Mouse (Mus musculus) gastrocnemius, adult 2 months (tissue): ENCODE measurements around the gene Magi3. TPM values are rescaled to one million over a fixed set of nuclear protein-coding genes. Genes with fewer than 3 reads are reported as not detected.

Experiments used
- DNase-seq: peaks from one replicate; pipeline ENCODE4 v3.0.0; 2022
- H3K27ac ChIP-seq: fragments of 200-600 bp; 2 replicates; pipeline ENCODE4 v1.8.1; 2022; ENCODE audit warnings: mild to moderate bottlenecking
- H3K4me3 ChIP-seq: fragments of 200-600 bp; 2 replicates; pipeline ENCODE4 v1.8.1; 2022; ENCODE audit warnings: mild to moderate bottlenecking, moderate library complexity
- CTCF ChIP-seq: fragments of 200-600 bp; IDR thresholded peaks from 2 replicates; pipeline ENCODE4 v1.8.1; 2022; ENCODE audit warnings: antibody characterized with exemption, mild to moderate bottlenecking, moderate library complexity
- intact Hi-C: fragments of 180-260 bp; cut with DNase I; formaldehyde crosslinking; loops from one replicate; pipeline ENCODE4 v1.15.1; 2025
- long read RNA-seq, 2 experiments: library from polyadenylated mRNA; stranded (forward); transcript quantifications; one replicate each; pipeline ENCODE4 v2.0.0; 2021
- total RNA-seq, 2 experiments: library from RNA; stranded (reverse); gene quantifications; 2 replicates each; pipeline ENCODE4 v1.2.3; 2021

Magi3 gene
- 1 to 10 TPM; 1.6 to 2.7 TPM for total RNA-seq
- long read RNA-seq, experiment 1, full-length matches to known transcripts: 3 of 4 reads
- long read RNA-seq, experiment 1, partial matches to known transcripts: 0 of 4 reads
- long read RNA-seq, experiment 1, other reads (novel, unspliced or antisense): 1 of 4 reads
- long read RNA-seq, experiment 2: 0 reads

DNA sequence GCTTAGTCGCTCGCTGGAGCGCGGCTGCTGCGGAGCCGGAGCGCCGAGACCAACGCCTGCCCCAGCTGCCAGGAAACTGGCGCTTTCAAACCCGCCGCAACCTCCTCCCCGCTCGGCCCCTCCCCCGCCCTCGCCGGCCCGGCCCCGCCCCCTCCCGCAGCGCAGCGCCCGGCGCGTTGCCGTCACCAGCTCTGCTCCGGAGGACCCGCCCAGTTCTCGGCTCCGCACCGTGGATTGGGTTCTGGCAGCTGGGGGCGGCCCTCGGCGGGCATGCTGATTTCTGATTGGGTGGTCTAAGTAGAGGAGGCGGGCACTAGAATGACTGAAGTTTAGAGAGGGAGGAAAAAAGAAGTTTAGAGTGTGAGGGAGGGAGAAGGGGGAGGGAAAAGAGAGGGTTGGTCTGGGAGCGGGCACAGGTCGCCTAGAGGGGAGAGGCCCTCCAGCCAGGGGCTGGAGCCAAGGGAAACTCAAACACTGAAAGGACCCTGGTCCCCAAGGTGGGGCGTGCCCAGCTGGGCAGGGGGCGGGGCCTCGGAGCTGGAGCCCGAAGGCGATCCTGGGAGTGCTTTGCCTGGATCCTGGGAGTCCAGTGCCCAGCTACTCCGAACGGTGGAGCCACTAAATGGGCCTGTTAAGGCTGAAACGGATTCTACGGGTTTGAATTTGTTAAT, at the start of gene Magi3:
Gene Magi3, minus strand, starts transcription at position 80 of the 671 bp plus-strand sequence.
- TF ChIP-seq CTCF: peak; percentile 35
- peak; percentile 99 for DNase-seq
- intact Hi-C loops: loop anchor here (5.0 kb wide), 1 partner anchor 222 kb away; no protein-coding TSS in a partner anchor
- H3K27ac ChIP-seq: peak within 1 kb of the TSS; percentile 89
- peak within 1 kb of the TSS; percentile 98 for H3K4me3 ChIP-seq

DNA sequence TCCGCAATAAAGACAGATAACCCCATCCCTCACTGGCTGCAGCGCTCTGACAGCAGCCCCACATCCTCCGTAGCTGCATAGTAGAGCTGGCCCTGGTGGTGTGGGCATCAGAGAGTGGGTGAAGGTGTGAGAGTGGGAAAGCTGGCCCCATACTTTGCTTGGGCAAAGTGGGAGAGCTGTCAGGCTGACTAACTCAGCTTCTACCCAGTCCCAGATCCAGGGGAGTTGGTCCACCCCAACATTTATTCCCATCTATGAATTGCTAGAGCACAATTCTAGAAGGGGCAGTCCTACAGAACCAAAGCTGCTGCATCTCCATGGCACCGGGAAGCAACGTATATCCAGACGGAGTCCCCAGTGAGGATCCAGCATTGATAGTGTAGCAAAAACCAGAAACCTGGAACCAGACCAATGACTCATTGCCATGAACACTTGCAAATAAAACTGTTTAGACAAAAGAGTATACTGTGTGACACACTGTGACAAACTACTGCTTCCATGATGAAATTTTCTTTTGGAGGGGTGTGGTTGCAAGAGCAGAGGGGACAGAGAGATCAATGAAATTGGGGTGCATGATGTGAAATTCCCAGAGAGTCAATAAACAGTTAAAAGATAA, 44.5 kb upstream of the Magi3 start:
- Histone ChIP-seq H3K27ac (no peak overlapping the region), H3K4me3 (no peak overlapping the region)
- DNase-seq: no peak
- TF ChIP-seq CTCF: no peak
- intact Hi-C loops: no loop called here

DNA sequence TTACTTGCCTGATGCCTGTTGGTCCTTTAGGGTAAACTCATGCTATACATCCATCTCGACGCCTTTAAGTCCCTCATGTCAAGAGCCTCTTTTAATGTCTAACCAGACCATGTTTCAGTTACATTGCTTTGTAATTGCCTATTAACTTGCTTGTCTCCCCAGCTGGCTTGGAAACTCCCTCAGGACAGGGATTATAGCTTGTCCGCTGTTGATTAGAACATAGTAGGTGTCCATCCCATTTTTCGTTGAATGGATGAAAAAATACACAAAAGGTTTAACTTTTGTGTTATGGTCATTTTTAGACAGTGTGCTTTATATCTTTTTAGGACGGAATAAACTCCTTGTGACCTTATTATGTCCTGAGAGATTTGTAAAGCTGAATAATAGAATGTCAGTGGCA, 40.0 kb upstream of the Magi3 start:
- intact Hi-C loops: no loop called here
- Histone ChIP-seq H3K27ac (no peak overlapping the region), H3K4me3 (no peak overlapping the region)
- TF ChIP-seq CTCF: no peak
- no peak for DNase-seq

DNA sequence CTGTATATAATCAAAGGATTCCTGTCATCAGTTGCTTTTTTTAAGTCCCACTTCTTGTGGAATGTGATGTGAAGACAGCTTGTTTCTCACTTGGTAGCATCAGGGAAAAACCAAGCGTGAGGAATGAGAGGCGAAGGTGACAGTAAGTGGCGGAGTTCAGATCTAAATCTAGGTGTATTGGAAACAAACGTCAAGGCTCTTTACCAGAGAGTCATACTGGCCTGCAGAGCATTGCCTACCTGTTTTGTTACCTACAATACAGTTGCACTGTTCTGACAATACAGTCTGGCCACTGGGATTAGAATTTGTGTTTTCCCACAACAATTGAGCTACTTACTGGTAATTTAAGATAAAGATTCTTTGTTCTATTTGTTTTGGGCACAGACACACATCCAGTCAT, 39.0 kb upstream of the Magi3 start:
- intact Hi-C loops: no loop called here
- DNase-seq: no peak
- Histone ChIP-seq H3K4me3 (no peak overlapping the region), H3K27ac (no peak overlapping the region)
- TF ChIP-seq CTCF: no peak

DNA sequence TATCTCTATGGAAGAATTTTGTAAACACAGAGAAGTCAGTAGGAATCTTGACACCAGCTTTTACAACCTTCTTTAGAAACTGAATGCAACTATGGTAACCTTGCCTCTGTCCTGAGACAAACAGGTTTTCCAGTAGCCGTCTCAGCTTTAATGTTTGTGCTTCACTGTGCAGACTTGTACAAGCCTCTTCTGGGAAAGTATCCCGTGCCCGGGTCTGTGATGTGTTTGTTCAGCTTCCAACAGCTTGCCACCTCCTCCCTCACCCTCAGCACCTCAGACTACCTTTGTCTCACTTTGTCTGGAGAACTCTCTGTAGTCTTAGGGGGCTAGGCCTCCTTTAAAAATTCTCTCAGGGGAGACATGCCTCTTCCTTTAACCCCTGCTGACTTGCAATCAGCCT, 36.9 kb upstream of the Magi3 start:
- Histone ChIP-seq H3K27ac (no peak overlapping the region), H3K4me3 (no peak overlapping the region)
- intact Hi-C loops: no loop called here
- TF ChIP-seq CTCF: no peak
- DNase-seq: no peak

DNA sequence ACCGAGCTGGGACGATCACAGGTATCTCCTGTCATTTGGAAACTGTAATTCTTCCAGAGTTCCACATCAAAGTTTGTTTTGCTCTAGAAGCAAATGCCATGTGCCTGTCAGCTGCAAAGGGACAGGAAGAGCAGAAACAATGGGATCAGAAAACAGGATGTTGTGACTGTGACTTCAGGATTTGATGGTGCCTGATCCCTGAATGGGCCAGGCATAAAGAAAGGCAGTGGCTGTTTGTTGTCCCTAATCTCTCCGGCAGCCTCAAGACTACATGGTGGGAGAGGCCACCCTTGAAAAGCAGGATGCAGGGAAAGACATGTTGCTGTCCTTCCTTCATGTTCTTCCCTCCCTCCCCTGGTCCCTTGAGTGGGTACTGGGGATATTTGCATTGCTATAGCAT, 33.6 kb upstream of the Magi3 start:
- no peak for TF ChIP-seq CTCF
- Histone ChIP-seq H3K27ac (peak overlapping the region; percentile 16; the same call in 1 of the 2 replicates), H3K4me3 (no peak overlapping the region)
- intact Hi-C loops: no loop called here
- no peak for DNase-seq

DNA sequence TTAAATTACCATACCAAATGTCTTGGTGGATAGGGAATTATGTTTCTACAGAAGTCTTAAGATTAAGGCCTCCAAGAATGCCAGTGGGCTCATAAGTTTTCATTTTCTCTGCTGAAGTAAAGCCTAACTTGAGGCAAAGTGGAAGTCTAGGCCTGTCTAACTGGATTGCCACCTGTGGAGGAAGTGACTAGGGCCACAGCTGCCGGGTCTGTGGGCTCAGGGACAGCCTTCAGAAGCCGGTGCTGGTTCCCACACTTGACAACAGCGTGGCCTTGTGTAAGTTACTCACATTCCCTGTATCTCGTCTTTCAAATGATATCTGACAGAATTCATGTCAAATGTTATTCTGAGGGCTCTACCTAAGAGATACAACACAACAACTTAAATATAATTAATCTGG, 27.7 kb upstream of the Magi3 start:
- no peak overlapping the region; the same call in 1 of the 2 replicates for H3K27ac ChIP-seq
- no peak for DNase-seq
- intact Hi-C loops: no loop called here
- TF ChIP-seq CTCF: no peak
- no peak overlapping the region for H3K4me3 ChIP-seq

DNA sequence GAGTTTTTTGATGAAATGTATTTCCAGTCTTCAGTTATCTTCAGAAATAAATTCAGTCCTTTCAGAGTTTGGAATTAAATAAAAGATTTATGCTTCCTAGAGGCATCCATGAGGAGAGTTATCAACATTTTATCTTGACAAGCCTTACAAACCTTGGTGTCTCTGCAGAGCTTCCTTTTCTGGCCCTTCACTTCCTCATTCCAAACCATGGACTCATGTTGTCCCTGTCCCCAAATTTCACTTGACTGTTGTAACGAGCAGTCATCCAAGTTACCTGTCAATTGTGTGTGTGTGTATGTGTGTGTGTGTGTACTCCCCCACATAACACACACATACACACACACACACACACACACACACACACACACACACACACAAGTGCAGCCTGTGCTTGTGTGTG, 26.9 kb upstream of the Magi3 start:
- intact Hi-C loops: no loop called here
- Histone ChIP-seq H3K4me3 (no peak overlapping the region), H3K27ac (no peak overlapping the region)
- no peak for DNase-seq
- TF ChIP-seq CTCF: no peak

DNA sequence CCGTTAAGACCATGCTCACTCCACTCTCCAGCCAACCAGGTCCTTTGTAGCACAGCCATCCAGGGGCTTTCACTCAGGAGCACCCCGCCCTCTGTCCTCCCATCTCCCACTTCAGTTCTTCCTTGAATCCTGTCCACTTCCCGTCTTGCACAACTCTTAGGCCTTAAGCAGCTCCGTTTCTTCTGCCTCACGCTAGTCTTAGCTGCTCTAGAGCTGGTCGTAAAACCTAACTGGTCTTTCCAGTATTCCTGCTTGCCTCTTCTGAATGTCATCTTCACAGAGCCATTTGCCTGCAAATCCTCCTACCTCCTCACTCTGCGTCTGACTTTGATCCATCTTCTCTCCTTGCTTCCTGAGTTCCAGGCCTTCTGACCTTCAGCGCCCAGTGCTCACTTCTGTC, 24.2 kb upstream of the Magi3 start:
- intact Hi-C loops: no loop called here
- H3K4me3 ChIP-seq: no peak overlapping the region
- no peak overlapping the region for H3K27ac ChIP-seq
- DNase-seq: no peak
- TF ChIP-seq CTCF: no peak

DNA sequence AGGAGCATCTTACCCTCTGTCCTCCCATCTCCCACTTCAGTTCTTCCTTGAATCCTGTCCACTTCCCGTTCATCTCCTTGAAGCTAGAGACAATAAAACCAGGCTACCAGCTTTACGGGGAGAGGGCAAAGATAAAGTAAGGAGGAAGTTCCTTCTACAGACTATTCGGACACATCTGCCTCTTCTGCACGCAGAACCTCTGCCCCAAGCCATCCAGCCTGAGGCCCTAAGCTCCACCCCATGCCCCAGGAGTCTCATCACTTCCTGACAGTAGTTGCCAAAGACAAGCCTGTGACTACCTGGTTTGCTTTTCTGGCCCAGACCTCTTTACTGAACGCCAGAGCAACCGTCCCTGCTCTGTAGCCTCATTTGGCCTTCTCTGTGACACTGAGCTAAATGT, 23.8 kb upstream of the Magi3 start:
- intact Hi-C loops: no loop called here
- Histone ChIP-seq H3K27ac (no peak overlapping the region), H3K4me3 (no peak overlapping the region)
- TF ChIP-seq CTCF: no peak
- no peak for DNase-seq

DNA sequence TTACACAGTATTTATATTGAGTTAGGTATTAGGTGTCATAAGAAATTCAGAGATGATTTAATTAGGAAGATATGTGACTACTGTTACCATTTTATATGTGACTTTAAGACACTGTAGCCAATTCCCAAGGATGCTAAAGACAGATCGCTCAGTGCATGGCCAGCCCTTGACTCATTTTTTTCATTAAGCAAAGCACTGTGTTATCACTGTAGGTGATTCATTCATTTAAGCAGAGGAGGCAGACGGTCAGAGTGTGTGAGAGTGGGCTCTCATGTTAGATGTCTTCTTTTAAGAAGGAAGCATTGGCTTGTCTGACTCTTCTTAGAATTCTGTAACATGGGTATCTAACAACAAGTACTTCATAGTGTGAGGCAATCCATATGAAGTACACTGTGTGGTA, 19.6 kb upstream of the Magi3 start:
- intact Hi-C loops: no loop called here
- no peak overlapping the region for H3K4me3 ChIP-seq
- DNase-seq: no peak
- no peak for TF ChIP-seq CTCF
- no peak overlapping the region for H3K27ac ChIP-seq

DNA sequence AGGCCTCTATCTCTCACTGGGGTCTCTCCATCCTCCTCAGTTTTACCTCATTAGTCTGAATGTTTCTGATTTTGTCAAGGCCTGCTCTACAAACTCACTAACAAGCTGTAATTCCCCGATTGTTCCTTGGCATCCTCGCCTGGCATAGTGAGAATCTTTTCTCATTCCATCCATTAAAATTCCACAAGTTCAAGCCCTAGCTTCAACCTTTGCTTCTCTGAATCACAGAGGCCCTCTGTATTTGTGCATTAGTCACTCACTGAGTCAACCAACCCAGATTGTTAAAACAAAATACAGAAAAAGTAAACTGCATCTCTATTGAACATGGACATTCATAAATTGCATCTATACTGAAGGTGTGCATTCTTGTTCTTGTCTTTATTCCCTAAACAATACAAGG, 19.2 kb upstream of the Magi3 start:
- no peak for DNase-seq
- intact Hi-C loops: no loop called here
- no peak for TF ChIP-seq CTCF
- Histone ChIP-seq H3K4me3 (no peak overlapping the region), H3K27ac (no peak overlapping the region)

DNA sequence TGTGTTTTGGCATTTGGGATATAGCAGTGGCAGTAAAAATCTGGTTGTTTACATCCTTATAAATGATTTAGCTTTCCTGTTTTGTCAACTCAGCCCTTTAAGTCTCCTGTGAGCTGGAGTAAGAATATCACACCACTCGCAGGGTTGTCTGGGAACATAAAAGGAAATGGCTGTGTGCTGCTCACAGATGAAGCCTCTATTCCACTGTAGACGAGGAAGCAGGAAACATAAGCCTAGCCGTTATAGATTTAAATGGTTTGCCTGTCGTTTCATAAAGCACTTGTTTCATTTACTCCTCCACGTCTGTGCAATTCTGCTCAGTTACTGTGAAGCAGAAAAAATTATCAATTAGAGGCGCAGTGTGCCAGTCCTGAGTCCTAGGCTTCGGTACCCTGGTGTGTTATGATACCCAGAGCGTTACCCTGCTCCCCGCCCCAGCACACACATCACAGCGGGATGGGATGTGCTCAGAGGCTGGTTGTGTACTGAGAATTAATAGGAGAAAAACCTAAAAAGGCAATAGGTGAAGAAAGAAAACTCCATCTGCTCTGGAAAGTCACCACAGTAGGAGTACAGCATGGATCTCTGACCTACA, 17.8 kb upstream of the Magi3 start:
- no peak for TF ChIP-seq CTCF
- no peak for DNase-seq
- intact Hi-C loops: no loop called here

More for the DNA sequence above, 17.8 kb upstream of the Magi3 start:
- Histone ChIP-seq H3K27ac (no peak overlapping the region), H3K4me3 (no peak overlapping the region)
